Mouse (Mus musculus) testis, postnatal 10 days (tissue): Measurements from ENCODE around the gene Ttc5.
A peak's percentile ranks its signal among the peaks of the same experiment; 100 is the strongest.
"Not testable (repeated sequence)": the region's sequence is repeated elsewhere in the genome, so short reads cannot be mapped to it uniquely, and the experiment has no call there.

Experiments
- DNase-seq: peaks from one replicate; pipeline ENCODE4 v3.0.0; 2021; ENCODE audit warnings: low spot score

Gene Ttc5

DNA sequence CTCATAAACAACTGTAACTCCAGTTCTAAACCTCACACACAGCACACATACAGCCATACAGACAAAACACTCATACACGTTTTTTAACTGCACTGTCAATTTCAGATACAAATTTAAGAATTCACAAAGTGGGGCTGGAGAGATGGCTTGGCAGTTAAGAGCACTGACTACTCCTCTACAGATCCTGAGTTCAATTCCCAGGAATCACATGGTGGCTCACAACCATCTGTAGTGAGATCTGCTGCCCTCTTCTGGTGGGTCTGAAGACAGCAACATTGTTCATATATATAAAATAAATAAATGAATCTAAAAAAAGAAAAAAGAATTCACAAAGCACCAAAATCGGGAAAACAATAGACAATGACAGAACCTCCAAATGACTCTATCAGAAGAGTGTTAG is 14.0 kb downstream of the Ttc5 start:
- no peak for DNase-seq

- no peak for DNase-seq
These were observed 19.6 kb downstream of the Ttc5 start for GRCm38 (mm10) chr14:50765736-50766135.

DNA sequence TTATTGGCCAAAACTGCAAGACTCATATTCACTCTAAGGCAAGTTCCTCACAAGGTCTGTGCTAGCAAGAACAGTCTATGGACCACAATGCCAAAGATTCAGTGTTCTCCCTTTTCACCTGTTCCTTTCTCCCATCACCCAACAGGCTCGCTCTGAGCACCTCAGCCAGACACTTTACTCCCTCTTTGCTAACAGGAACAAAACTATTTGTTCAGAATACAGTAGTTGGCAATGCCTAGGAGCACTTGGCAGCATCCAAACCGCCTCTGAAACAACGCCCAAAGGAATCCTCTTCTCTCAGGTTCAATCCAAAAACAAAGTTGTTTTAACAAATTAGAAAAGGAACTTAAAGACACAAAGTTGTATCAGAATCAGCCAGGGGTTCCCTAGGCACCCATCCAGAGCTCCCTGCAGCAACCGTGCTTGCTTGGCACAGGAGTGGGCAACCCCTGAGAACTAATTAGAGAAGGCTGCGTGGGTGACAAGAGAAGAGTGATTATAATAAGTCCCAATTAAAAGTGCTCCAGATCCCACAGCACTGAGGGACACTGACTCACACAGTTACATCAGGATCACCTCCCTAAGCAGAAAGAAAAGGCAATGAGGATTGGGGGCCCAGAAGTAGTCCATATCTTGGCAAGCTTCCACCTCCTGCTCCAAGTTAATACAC is 26.8 kb downstream of the Ttc5 start:
- DNase-seq: no peak

DNA sequence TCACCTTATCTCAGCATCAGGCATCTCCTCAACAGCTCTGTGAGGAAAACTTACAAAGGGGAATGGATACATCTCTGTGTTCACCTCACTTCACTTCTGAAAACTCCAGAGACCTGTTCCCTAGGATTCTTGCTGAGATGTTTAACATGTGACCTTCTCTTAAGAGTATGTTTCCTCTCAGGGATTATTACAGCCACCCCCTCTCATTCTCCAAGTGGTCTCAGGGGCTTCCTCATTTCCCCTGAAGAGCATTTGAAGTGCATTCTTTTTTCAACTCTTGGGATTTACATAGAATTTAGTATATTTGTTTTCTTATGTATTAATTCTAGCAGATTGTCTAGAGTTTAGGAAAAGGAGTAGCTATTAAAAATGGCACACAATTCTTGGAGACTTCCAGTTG is 40.3 kb downstream of the Ttc5 start, which contains the start of gene Olfr749:
Gene Olfr749 (minus strand): TSS at position 101 of the 400 bp plus-strand sequence.
- no peak for DNase-seq

- DNase-seq: no peak
These were observed 43.7 kb downstream of the Ttc5 start for GRCm38 (mm10) chr14:50741584-50741983.

- no peak for DNase-seq
These were observed 45.0 kb downstream of the Ttc5 start for GRCm38 (mm10) chr14:50740334-50740733.

GRCm38 (mm10) chr14:50722371-50722770 is 62.9 kb downstream of the Ttc5 start:
- not testable (repeated sequence) for DNase-seq

DNA sequence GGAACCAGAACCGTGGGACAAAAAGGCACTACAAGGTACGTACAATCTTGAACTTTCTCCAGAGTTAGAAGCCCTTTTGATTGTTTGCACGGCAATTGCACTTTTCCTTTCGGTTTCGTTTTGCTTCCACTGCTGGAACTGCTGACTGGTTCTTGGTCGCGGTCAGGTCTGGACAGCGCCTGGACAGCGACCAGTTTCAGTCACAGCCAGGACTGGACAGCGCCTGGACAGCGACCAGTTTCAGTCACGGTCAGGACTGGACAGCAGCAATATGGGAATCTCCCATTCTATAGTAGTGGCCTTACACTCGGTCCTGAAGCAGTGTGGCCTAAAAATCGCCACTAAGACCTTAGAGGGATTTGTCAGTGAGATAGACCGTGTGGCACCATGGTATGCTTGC is 65.4 kb downstream of the Ttc5 start:
- DNase-seq: peak; percentile 39
